Mouse (Mus musculus) forebrain, embryonic 11.5 days (tissue): ENCODE measurements around the gene Lrrc73. TPM values are rescaled to one million over a fixed set of nuclear protein-coding genes. Genes with fewer than 3 reads are reported as not detected.

Experiments
- ATAC-seq: fragments of 200-750 bp; cut with Nextera tagmentation; replicated peaks from 2 replicates; pipeline ENCODE4 v1.8.0; 2017; ENCODE audit warnings: moderate TSS enrichment; ENCODE audit not compliant: low FRiP score
- DNase-seq: peaks from one replicate; pipeline ENCODE4 v3.0.0-alpha.2; 2017; ENCODE audit warnings: low spot score
- H3K27ac ChIP-seq: fragments of 300-500 bp; sonication (generic); 2 replicates; pipeline ENCODE4 v1.5.1; 2014; ENCODE audit warnings: low read depth, low read length
- H3K27me3 ChIP-seq: fragments of 300-500 bp; sonication (generic); 2 replicates; pipeline ENCODE4 v1.6.1; 2014; ENCODE audit warnings: mild to moderate bottlenecking, low read length, mixed read lengths; ENCODE audit not compliant: control insufficient read depth, insufficient read depth
- H3K36me3 ChIP-seq: fragments of 300-500 bp; sonication (generic); 2 replicates; pipeline ENCODE4 v1.6.1; 2014; ENCODE audit warnings: mild to moderate bottlenecking, low read length, moderate library complexity, mixed read lengths; ENCODE audit not compliant: control insufficient read depth, insufficient read depth
- H3K4me1 ChIP-seq: fragments of 300-500 bp; sonication (generic); replicated peaks from 2 replicates; pipeline ENCODE4 v1.6.1; 2014; ENCODE audit warnings: low read length, mixed read lengths; ENCODE audit not compliant: control insufficient read depth, insufficient read depth
- H3K4me2 ChIP-seq: fragments of 300-500 bp; sonication (generic); 2 replicates; pipeline ENCODE4 v1.6.1; 2014; ENCODE audit warnings: low read depth, mild to moderate bottlenecking, low read length, moderate library complexity, mixed read lengths; ENCODE audit not compliant: severe bottlenecking
- H3K4me3 ChIP-seq: fragments of 300-500 bp; sonication (generic); 2 replicates; pipeline ENCODE4 v1.5.1; 2014; ENCODE audit warnings: low read depth, low read length
- H3K9ac ChIP-seq: fragments of 300-500 bp; sonication (generic); 2 replicates; pipeline ENCODE4 v1.6.1; 2014; ENCODE audit warnings: low read length
- H3K9me3 ChIP-seq: fragments of 300-500 bp; sonication (generic); 2 replicates; pipeline ENCODE4 v1.6.1; 2016; ENCODE audit warnings: low read length, mixed read lengths; ENCODE audit not compliant: control insufficient read depth
- WGBS: fragments of 180-500 bp; shearing (Covaris S2); extraction: QIAGEN DNeasy Blood & Tissue Kit; methylation state at CpG from one replicate; pipeline ENCODE4 v1.1.7; 2014; 5-methylcytosine and 5-hydroxymethylcytosine counted together
- polyA plus RNA-seq: library from polyadenylated mRNA; unstranded; fragments of >200 nt; fragmentation: Nextera tagmentation; extraction: Ambion mirVana; gene quantifications from 2 replicates; pipeline ENCODE4 v1.2.1, GENCODE M21; 2014

Lrrc73 gene
- polyA plus RNA-seq, 1 experiment from 2014 or later: 2.3 TPM

DNA sequence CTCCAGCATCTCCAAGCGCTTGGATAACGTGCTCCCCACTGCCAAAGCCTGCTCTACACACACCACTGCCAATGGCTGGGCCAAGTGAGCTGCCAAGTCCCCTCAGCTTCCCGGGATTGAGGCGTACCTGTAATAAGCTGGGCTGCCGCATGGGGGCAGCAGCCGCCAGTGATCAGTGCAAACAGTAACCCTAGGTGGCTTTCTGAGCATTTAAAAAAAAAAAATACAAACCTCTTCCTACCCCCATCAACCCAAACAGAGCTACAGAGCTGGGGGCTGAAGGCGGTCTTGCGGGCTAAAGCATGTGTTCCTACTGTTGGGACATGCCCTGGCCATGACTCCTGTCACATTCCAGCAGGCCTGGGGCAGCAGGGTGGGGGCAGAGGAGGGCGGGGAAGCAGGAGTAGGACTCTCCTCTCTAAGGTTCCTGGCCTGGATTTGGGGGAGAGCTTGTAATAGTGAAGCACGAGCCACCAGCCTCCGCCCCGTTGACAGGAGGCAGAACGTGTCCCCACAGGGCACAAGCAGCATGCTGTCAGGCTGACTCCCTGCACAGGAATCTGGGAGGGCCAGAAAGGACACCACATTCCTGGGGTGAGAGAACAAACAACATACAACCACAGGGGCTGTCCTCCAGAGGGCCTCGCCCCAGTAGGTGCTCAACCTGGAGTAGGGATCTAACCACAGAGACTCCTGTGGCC, 12.7 kb downstream of the Lrrc73 start:
- Histone ChIP-seq H3K9me3 (no peaks in the 10 kb centered on the region), H3K27ac (no peak overlapping the region), H3K36me3 (peaks cover 11% of the 10 kb centered on the region), H3K9ac (no peak overlapping the region), H3K4me1 (no peaks in the 10 kb centered on the region), H3K27me3 (no peaks in the 10 kb centered on the region), H3K4me2 (no peak overlapping the region), H3K4me3 (no peak overlapping the region)
- 30% methylated on average over 14 of the region's 14 CpGs for WGBS
- ATAC-seq: 0 out of 2 replicates have a peak, but pooled peaks have one; percentile 18
- peak; percentile 91 for DNase-seq

DNA sequence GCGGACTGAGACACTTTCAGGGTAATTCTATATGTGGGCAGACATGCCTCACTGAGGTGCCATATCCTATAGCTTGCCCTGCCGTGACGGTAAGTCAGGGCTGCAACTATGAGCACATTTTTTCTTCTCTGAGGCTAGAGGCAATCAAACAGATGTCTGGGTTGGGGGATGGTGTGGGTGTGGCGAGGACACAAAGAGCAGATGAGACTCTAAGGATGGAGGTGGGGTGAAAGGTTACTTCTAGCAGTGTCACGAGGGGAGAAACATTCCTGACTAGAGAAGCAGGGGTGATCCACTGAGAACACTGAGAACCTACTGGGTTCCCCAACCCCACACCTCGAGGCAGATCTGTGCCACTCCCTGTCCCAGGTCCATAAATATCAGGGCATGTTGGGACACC, 13.7 kb downstream of the Lrrc73 start:
- Histone ChIP-seq H3K4me1 (no peaks in the 10 kb centered on the region), H3K36me3 (peaks cover 7% of the 10 kb centered on the region), H3K4me3 (no peak overlapping the region), H3K4me2 (no peak overlapping the region), H3K27ac (no peak overlapping the region), H3K9me3 (no peaks in the 10 kb centered on the region), H3K27me3 (no peaks in the 10 kb centered on the region), H3K9ac (no peak overlapping the region)
- ATAC-seq (no peak), DNase-seq (no peak)
- 75% methylated on average over 6 of the region's 6 CpGs for WGBS

DNA sequence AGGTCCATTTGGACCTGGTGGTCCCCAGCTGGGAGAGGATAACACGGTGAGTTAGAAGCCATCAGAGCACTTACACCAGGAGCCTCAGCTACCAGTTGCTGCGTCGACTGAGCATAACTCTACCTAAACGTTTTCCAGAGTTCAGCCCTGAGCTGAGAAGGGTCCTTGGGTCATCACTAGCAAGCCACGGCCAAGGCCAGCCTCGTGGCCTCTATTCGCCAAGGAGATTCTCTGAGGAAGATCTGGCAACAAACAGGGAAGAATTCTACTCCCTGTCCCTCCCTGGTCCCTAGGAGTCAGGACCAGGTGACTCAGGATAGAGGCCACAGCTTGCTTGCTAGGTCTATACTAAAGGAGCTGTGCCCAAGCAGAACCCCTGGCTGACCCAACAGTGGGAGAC, 14.2 kb downstream of the Lrrc73 start:
- H3K4me3 ChIP-seq: no peak overlapping the region
- peaks cover 4% of the 10 kb centered on the region for H3K36me3 ChIP-seq
- no peak for ATAC-seq
- no peak overlapping the region for H3K9ac ChIP-seq
- no peak overlapping the region for H3K27ac ChIP-seq
- no peak for DNase-seq
- no peak overlapping the region for H3K4me2 ChIP-seq
- WGBS: 84% methylated on average over 7 of the region's 7 CpGs
- H3K9me3 ChIP-seq: no peaks in the 10 kb centered on the region
- H3K4me1 ChIP-seq: no peaks in the 10 kb centered on the region
- no peaks in the 10 kb centered on the region for H3K27me3 ChIP-seq

DNA sequence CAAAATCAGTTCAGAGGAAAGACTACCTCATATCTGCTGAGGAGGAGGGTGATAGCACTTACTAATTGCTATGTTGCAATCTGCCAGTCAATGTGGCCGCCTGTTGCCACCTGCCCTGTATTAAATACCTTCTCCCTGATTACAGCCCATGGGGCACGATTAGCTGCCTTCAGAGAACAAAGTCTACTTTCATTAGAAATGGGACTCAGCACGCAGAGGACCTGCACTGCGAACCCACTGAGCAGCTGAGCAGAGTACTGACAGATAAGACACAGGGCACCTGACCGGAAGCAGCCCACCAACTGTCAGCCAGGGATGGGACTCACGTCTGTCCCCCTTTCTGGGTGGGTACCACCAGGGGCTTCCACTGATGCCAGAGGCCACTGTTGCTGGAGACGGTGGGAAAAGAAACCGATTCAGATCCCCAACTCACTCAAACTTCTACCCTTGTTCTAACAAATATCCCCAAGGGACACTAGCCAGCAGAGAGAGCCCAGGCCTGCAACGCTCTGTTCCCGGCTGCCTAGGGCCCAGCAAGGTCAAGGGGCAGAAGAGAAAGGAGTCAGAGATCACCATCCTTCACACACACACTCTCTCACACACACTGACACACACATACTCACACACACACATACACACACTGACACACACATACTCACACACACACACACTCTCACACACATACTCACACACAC, 14.8 kb downstream of the Lrrc73 start:
- 84% methylated on average over 10 of the region's 10 CpGs for WGBS
- no peak overlapping the region for H3K27ac ChIP-seq
- H3K9me3 ChIP-seq: no peaks in the 10 kb centered on the region
- no peak for ATAC-seq
- DNase-seq: peak; percentile 45
- no peak overlapping the region for H3K4me3 ChIP-seq
- H3K36me3 ChIP-seq: peaks cover 4% of the 10 kb centered on the region; the same call in 1 of the 2 replicates
- no peak overlapping the region for H3K4me2 ChIP-seq
- H3K27me3 ChIP-seq: no peaks in the 10 kb centered on the region
- H3K4me1 ChIP-seq: no peaks in the 10 kb centered on the region
- H3K9ac ChIP-seq: no peak overlapping the region

DNA sequence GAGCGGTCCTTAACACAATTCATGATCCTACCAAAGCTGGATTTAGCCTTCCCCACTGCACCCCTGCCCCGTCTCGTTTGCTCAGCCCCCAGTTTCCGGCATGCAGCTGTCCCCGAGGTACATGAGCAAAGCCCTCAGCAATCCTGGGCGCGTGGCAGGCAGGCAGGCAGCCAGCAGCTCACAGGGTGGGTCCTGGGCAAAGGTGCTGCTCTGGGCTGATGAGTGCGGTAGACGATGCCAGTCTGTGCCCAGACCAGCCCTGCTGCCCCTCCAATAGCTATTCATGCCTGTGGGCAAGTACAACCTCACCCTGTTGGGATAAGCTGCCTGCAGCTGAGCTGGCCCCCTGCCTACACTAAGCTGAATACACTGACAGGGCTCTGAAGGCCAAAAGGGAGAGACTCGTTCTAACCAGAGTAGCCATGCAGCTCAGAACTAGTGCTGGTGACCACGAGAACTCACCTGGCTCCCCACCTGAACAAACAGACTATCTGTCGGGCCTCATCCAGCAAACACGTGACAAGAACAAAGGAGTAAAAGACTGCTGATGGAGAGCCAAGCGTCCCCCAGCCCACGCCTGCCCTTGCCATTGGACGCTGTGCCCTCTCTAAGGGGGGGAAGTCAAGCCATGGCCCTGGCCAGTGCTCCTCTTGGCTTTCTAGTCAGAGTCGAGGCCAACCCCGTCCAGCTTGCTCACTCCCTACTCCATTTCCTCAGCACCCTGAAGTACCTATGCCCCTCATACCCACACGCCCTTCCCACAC, 16.6 kb downstream of the Lrrc73 start:
- Histone ChIP-seq H3K4me3 (no peak overlapping the region), H3K27ac (no peak overlapping the region), H3K9ac (no peak overlapping the region), H3K4me2 (no peak overlapping the region), H3K4me1 (no peaks in the 10 kb centered on the region), H3K27me3 (no peaks in the 10 kb centered on the region), H3K9me3 (no peaks in the 10 kb centered on the region), H3K36me3 (no peaks in the 10 kb centered on the region)
- no peak for ATAC-seq
- peak; percentile 50 for DNase-seq
- WGBS: 90% methylated on average over 19 of the region's 19 CpGs

DNA sequence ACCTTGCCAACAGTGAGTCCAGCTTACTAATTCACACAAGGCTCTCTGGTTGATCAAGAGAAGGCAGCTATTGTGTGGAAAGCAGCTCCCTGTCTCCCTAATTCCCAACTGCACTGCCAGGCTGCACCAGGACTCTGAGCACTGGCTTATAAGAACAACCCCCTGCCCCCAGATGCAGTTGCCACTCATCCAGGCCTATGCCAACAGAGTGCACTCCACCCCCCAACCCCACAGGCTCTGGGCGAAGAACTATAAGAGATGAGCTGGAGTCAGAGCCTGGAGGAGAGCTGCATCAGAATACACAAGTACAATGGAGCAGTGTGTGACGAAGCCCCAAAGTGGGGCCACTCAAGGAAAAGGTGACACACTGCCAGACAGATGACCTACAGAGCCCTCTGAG, 18.7 kb downstream of the Lrrc73 start:
- Histone ChIP-seq H3K9ac (no peak overlapping the region), H3K4me3 (no peak overlapping the region), H3K4me1 (no peaks in the 10 kb centered on the region), H3K36me3 (no peaks in the 10 kb centered on the region), H3K27me3 (no peaks in the 10 kb centered on the region), H3K4me2 (no peak overlapping the region), H3K27ac (no peak overlapping the region), H3K9me3 (no peaks in the 10 kb centered on the region)
- WGBS: 84% methylated on average over 2 of the region's 2 CpGs
- DNase-seq (peak; percentile 43), ATAC-seq (no peak)

DNA sequence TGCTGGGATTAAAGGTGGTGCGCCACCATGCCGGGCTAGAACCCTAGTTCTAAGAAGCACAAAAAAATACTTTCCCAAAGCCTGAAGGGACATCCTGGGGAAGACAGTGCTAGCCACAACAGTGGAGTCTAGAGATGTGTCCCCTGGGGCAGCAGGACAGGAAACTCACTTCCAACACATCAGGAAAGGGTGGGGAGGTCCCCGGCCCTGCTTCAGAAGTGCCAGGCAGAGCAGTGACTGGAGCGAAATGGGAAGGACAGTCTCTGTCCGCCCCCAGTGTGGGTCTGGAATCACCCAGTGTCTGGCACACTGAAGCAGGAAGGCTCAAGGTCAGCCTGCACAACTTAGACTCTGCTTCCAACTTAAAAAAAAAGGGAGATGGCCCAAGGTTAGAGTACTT, 19.3 kb downstream of the Lrrc73 start:
- DNase-seq: peak; percentile 49
- H3K9ac ChIP-seq: no peak overlapping the region
- no peak overlapping the region for H3K4me2 ChIP-seq
- no peak for ATAC-seq
- 91% methylated on average over 5 of the region's 5 CpGs for WGBS
- H3K4me3 ChIP-seq: no peak overlapping the region
- no peaks in the 10 kb centered on the region for H3K36me3 ChIP-seq
- H3K9me3 ChIP-seq: no peaks in the 10 kb centered on the region
- H3K4me1 ChIP-seq: no peaks in the 10 kb centered on the region
- no peaks in the 10 kb centered on the region for H3K27me3 ChIP-seq
- H3K27ac ChIP-seq: no peak overlapping the region

DNA sequence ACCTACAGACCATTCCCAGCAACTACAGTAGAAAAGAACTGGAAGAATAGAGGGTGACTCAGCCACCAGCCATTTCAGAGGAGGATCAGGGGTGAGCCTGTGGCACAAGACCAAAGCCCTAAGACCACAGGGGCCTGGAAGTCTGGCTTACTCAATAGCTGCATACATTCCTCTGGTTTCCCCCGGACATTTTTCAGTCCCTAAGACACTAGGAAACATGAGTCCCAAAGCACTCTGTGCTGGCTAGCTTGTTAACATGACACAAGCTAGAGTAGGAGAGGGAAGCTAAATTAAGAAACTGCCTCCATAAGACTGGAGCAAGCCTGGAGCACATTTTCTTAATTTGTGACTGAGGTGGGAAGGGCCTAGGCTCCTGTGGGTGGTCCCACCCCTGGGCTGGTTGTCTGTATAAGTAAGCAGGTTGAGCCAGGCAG, 20.5 kb downstream of the Lrrc73 start:
- Histone ChIP-seq H3K27ac (no peak overlapping the region), H3K36me3 (no peaks in the 10 kb centered on the region; the same call in 1 of the 2 replicates), H3K4me3 (no peak overlapping the region), H3K4me2 (no peak overlapping the region), H3K9ac (no peak overlapping the region), H3K9me3 (no peaks in the 10 kb centered on the region), H3K27me3 (no peaks in the 10 kb centered on the region), H3K4me1 (no peaks in the 10 kb centered on the region)
- 64% methylated on average over 1 of the region's 1 CpGs for WGBS
- DNase-seq (peak; percentile 38), ATAC-seq (no peak)
